Mouse (Mus musculus) embryo, embryonic 11 days (tissue): ENCODE data around the gene Zc3h12c.
A peak's percentile ranks its signal among the peaks of the same experiment; 100 is the strongest.

Experiments used
- DNase-seq: peaks from one replicate; pipeline ENCODE4 v3.0.0-alpha.2; 2015

The Zc3h12c gene

DNA sequence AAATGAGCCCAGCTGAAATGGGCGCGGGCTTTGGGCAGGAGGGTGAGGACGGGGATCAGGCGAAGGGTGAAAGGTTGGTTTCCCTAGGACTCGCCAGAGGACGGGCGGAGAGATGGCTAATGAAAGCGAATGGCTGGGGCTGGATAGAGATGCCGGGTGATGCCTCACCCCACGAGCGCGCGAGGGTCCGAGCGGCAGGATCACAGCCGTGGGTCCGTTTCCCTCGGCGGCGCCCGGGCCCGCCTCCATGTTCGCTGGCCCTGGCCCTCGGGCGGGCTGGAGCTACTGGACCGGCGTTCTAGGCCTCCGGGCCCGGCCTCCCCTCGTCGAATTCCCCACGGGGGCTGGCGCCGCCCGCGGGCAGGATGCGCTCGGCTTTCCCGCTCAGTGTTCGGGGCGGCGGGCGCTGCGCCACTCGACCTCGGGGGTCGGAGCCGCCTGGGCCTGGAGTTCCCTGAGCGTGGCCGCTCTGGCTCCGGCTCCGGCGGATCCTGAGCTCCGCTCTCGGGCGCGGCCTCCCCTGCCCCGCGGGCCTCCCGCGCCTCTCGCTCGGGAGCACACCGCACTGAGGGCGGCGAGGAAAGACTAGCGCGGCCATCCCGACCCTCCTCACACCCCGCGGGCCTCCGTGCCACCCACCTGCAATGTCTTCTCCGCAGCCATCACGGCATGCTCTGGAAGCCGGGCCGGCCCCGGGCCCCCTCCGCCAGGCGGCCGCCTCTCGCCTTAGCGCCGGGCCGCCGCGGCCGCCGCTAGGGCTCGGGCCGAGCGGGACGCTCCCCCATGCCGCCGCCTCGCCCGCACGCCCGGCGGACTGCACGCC lies at the start of gene Zc3h12c:
Gene Zc3h12c, minus strand, starts transcription at position 710 of the 823 bp plus-strand sequence.
- DNase-seq = peak; percentile 79

DNA sequence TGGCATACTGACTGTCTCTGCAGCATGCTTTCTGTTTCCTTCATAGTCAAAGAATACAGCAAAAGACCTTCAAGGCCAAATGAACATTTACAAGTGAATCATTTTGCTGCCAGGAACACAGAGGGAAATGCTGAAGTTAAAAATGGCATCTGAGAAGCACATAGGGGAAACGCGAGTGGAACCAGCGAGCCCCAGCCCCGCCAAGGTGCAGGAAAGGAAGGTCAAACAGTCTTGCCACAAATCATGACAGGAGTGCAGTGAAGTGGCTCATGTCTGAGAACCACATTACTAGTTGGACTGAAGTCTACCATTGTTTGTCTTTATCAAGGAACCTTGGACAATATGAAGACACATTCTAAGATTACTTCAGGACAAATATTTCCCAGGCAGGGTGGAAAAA lies 49.3 kb upstream of the Zc3h12c start:
- DNase-seq = no peak

DNA sequence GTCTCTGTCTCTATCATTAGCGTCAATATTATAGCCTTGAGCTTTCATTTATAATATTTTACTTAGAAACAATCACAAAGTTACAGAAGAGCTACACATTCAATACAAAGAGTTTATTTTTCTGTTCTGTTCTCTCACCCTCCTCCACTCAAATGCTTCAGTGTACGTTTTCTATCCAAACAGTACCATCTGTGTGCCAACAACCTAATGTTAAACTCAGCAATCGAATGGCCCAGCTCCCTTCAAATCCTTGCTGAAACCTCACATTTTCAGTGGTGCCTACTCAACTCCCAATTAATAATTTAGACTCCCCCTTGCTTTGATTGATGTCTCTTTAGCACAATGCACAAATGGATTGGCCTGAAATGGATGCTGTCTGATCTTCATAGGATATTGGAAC lies 46.9 kb upstream of the Zc3h12c start:
- DNase-seq = no peak

DNA sequence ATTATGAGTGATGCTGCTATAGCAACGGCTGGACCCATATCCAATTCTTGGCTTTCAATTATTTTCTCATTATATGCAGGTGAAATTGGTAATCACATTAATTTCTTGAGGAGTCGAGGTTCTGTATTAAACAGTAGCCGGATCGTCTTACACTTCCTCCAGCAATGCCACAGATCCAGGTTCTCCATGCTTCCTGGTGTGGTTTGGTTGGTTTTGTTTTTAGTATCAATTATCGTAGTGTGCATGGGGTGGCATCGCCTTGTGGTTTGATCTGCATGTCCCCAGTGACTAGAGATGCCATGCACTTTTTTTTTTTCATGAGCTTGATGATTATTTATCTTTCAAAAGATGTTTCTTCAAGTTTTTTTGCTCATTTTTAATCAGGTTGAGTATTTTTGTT lies 44.0 kb upstream of the Zc3h12c start:
- no peak for DNase-seq

DNA sequence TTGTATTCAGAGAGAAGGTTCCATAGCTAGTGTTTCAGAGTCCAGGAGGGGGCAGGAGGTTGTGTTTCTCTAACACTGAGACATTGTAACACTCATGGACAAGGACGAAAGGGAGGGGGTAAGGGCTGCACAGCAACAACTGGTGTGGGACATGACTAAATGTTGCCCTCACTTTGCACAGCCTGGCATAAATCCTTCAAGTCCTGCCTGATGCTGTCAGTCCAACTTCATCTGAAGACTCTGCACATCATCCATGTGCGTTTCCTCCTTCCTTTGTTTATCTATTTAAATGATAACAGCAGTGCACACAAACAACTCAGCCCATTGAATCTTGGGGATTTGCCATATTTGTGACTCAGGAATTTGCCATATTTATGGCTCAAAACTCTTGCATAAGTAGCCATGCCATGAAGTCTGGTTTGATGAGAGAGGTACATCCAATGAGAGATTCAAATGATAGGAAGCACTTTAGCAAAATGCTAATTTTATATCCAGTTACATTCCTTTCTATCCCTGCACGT lies 40.2 kb upstream of the Zc3h12c start:
- no peak for DNase-seq

DNA sequence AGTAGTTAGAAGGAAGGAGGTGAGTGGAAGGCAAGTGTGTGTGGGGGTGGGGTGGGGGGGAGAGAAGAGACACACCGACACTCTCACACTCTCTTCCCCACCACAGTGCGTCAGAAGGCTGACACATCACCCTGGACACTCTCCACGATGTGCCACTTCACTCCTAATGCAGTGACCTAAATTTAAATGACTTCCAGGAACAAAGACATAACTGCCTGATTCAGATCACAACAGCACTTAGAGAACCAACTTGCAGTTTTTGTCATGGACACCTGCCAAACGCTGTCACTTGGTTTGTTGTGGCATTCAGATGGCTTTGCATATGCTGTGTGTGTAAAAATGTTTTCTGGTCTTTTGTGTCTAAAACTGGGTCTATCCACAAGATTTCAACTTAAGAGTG lies 34.8 kb upstream of the Zc3h12c start:
- no peak for DNase-seq

DNA sequence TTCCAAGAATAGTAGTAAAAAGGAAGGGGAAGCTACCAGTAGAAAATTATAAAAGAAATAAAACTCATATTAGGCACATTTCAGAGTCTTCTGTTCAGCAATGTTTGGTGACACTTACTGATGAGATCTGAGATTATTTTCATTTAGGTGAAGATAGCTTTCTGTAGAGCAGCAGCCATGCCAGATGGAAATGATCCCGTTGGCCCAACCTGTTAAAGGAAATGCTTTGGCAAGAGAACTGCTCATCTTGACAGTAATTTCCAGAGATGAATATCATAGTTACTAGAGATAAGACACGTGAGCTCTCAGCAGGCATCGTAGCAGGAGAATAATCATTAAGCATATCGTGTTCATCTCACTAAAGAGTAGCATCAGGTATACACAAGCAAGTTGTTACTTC lies 31.9 kb upstream of the Zc3h12c start:
- DNase-seq = no peak

DNA sequence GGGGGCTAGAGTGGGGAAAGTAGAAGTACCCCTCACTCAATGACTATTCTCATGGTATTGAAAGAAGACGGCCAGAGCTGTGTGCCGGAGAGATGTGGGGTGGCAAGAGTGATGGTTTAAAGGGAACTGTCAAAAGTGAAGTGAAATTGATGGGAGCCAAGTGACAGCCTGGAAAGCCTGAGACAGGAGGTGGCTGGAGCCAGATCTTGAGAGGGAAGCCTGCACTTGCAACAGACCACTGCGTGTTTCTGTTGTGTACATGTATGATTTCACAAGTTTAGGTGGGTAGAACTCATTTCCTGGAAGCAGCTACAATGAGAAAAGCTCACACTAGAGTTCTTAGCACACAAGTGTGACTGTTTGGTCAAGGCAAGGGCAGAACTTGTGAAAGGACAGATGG lies 27.5 kb upstream of the Zc3h12c start:
- no peak for DNase-seq

DNA sequence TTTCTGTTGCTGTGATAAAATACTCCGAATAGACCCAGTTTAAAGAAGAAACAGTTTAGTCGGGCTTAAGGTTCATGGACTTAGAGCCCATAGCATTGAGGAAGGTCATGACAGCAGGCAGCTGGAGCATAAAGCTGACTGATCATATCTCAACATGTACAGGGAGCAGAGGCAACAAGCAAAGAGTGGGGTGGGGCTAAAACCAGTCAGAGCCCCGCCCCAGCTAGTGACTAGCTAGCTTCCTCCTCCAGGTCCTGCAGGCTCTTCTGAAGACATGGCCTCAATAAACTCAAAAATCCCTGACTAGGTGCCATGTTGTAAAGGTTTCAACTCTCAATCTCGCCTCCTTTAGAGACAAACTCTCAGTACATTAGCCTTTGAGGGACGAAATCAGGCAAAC lies 25.5 kb upstream of the Zc3h12c start:
- no peak for DNase-seq

DNA sequence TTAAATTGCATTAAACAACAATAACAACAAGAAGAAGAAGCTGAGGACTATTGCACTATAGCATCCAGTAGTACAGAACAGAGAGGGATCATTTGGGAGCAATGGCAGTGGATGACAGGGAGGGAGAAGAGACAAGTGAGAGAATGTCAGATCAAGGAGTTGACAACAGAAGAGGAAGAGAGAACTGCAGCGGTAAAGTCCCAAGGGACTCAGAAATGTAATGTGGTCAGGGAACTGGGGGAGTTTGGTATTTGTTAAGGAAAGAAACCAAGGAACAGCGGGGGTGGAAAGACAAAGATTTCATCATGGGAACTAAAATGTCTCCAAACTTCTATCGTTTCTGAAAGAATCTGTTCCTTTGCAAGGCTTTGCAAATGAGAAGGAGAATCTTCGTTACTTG lies 22.5 kb upstream of the Zc3h12c start:
- DNase-seq = no peak

DNA sequence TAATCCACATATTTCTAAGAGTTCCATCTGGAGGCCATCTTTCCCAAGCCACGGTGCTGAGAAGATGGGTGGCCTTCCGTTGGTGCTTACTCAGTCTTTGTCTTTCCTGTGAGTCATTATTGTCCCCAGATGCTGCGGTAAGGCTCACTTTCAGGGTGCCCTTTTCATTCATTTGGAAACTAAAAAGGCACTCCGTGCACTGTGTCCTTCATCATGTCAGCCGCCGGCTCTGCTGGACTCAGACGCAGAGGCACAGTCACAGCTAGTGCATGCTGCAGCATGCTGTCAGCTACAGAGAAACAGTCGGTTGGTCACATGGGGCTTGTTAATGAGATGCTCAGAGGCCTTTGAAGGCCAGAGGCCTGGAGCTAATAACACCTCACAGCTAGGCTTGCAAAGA lies 19.7 kb upstream of the Zc3h12c start:
- peak; percentile 73 for DNase-seq

DNA sequence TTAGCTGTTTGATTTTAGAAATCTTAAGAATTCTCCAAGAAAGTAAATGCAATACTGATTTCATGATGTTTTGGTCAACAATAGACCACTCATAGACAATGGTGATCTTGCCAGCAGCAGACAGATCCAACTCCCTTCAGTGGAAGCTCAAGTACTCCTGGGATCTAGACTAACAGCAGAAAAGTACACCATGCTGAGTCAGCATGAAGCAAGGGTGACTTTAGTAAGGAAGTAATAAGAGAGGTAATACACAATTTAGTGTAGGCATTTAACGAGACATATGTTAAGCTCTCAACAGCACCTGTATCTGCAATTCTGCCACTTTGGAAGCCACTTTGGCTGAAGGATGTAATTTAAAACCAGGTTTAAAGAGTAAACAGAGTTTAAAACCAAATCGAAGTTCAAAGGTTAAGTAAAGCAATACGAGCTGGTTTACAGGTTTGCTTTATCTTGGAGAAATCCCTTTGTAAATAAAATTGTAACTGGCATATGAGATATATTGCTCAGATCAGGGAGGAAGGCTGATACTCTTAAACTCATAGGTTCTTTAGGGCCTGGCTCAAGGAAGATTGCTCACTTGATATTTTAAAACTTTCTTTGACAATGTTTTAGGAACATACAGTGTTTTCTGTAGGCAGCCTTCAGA lies 18.0 kb upstream of the Zc3h12c start:
- no peak for DNase-seq

DNA sequence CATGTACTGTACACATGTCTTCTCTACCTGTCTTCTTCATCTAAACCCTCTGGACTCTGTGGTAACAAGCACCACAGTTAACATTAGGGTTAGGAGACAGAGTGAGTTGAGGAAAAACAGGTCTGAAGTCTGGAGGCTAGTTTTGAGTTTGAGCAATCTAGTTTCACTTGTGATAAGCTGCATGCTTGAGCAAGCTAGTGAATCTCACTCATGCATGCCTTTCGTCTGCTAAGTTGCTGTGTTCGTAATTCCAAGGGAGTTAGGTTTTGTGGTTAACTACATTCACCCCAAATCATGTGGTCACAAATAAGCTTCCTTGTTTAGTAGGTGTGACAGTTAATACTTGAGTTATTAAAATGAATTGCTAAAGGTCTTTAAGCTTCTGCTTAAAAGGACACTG lies 13.0 kb upstream of the Zc3h12c start:
- DNase-seq = no peak

DNA sequence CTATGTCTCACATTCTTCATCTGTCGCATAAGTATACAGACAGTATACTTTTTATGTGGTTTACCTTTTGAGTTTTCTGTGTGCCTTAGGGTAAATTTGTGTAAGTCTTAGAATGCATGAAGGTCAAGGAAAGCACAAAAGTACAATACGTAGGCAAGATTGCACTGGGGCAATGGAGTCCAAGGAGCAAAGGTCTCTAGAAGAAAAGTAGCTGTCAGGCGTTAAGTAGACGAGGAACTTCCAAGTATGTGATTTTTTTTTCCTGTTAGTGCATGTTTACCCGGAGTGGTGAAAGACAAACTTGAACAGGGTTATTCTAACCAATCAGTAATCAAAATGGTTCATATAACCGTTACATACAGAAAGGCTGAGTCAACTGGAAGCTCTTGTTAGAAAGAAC lies 12.5 kb upstream of the Zc3h12c start:
- DNase-seq = no peak

DNA sequence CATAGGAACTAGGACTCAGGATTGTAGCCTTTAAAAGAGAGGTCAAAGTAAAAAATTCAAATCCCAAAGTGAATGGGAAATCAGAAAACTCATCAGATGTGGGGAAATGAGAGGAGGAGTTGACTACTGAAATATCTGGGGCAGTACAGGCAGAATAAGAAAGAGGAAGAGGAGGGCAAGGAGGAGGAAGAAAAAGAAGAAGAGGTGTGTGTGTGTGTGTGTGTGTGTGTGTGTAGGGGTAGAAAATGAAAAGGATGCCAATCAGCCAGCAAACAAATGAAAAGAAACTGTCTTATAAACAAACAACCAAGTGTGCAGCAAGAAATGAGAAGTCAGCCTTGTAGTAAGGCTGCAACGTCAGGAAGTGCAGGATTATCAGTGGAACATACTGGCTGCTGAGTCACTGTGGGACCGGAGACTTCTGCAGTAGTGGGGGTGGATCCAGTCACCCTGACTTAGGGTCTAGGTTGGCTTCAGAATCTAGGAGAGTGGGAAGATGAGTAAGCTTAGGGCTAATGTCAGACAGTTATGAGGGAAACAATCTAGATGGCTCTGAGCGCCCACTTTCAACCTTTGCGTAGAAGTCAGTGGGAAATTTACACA lies 7.0 kb upstream of the Zc3h12c start:
- no peak for DNase-seq

DNA sequence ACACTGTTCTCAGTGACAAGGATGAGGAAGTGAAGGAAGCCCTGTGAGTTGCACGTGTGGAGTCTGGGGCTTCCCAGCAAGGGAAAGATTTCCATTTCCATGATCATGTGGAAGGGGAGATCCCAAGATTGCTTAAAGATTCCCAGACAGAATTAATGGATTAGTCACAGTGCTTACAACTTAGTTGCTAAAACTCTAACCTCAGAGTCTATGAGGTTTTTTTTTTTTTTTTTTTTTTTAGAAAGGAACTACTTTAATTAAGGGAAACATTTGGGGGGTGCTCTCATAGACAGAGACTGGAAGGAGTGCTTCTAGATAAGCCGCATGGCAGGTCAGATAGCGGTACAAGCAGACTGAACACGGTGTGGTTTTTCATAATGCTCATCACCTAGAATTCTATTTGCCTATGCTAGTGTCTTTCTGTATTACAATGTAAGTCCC lies 6.3 kb upstream of the Zc3h12c start:
- no peak for DNase-seq

DNA sequence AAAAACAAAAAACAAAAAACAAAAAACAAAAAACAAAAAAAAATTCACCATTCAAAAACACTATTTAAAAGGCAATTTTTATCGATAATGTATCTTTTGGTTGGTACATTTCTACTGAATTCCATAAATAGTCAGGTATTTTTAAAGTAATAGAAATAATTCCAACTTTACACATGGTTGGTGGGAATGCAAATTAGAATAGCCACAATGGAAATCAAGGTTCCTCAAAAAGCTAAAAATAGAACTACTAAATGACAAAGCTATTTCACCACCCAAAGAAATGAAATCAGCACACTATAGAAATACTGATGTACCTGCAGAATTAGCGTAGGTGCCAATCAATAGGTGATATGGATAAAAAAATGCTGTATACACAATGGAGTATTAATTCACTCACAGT lies 5.6 kb upstream of the Zc3h12c start:
- DNase-seq = no peak

DNA sequence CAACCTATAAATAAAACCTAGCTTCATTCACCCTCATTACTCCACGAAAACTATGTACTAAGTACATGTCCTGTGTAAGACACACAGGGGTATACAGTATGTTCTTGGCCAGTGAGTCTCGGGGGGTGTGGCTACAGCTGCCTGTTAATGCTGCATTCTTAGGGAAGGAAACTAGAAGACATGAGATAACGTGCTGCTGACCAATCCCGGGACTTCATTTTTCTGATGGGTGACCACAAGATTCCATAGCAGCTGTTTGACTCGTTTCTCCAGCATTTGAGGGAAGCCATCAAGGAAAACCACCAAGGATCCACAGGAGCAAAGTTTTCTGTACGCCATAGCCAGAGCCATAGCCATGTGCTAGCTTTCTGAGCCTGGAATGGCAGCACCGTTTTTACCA lies 4.2 kb upstream of the Zc3h12c start:
- no peak for DNase-seq

DNA sequence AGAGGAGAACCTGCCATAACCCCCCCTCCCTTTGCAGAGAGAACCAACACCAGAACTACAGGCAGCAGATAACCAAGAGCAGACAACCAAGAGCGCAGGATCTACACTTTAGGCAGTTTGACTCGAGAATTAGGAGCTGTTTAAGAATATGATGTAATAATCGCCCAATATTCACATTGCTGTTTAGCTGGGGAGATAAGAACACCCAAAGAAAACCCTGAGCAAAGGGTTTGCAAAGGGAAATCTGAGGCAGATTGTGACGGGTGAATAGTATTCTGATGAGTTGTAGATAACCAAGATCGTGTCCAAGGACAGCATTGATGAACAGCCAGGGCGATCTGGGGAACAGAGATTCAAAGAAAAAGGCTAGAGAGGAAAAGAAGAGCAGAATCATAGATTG lies 2.3 kb upstream of the Zc3h12c start:
- DNase-seq = no peak

DNA sequence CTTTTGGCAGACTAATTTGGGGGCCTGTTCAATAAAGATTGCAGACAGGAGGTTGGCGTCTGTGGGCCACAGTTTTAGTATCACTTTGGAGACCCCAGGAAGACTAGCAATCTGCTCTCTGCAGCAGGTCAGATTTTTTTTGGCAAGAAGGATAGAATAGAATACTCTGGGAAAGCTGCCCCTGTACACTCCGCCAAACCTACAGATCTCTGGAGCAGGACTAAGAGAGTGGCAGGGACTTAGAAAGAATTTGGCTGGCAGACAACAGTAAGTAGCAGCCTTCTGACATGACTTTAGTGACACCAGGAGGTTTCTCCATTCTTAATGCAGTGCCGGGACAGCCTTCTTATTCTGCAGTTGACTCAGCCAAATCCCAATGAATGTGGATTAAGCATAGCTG lies 1.8 kb upstream of the Zc3h12c start:
- DNase-seq = no peak

DNA sequence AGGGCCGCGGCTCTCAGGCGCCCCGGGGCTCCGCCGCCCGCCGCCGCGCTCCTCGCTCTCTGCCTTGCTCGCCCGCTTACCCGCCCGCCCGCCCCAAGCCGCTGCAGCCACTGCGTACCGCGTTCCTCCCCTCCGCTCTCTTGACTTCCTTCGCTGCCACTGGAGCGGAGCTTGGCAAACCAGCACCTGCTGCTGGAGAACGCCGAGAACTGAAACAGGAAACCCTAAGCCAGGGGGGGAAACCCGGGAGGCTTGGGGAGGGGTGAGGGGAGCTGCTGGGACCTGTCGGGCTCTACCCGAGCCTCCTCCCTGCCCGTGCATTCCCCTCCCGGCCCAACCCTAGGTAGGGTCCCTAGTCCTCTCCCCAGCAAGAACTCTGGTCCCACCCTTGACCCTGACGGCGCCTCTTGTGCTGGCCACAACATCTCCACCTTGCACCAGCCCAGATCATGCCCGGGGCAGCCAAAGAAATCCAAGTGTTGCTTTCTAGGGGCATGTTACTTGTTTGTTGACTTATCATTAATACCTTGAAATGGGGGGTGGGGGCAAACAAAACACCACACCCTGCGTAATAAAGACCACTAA lies 406 bp upstream of the Zc3h12c start:
- DNase-seq = peak; percentile 90

DNA sequence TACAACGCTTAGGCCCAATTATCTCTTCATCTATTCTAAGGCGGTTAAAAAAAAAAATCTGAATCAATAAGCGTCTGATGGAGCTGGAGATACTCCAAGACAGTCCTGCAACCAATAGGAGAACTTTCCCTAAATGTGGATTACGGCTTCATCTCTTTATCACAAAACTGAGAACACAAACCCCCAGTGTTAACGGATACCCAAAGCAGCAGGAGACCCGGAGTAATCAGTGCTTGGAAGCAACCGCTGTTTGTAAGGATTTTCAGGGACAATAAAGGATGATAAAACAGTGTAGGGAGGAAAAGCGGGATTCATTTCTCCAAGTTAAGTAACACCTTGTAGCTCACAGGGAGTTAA lies 888 bp downstream of the Zc3h12c start:
- no peak for DNase-seq

DNA sequence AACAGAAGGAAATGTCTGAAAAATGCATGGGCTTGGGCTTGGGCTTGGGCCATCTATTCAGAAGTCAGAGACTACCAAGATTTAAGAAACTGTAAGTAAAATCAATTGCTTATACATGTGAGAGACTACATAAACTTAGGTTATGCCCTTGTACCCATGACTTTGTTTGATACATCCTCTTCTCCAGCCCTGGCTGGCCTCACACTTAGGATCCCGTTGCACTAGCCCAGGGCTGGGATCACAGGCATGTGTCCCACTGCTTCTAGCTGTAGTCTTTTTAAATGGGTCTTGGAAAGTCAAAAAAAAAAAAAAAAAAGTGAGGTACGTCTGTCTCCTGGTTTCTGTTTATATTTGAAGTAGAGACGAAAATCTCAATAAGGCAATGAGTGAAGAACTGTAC lies 1.3 kb downstream of the Zc3h12c start:
- peak; percentile 34 for DNase-seq

DNA sequence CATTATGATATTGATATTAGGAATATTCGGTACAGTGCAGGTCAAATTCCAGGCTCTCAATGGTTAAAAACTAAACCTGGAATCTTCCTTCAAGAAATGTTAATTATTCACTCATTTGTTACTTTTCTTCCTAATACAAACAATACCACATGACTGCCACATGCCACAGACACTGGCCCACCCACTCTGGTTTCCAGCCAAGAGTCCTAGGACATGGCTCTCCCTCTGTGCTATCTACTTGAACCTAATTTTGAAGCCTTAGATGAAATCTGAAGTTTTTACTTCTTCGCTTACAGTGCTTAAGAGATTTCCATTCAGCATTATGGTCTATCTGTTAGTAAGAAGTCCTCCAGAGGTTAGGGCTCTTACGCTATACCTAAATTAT lies 2.7 kb downstream of the Zc3h12c start:
- no peak for DNase-seq
